Mouse (Mus musculus) common myeloid progenitor, adult 5-6 weeks (primary cell): Measurements from ENCODE around the gene 4931422A03Rik. TPM values are rescaled to one million over a fixed set of nuclear protein-coding genes. Genes with fewer than 3 reads are reported as not detected.

ENCODE experiments used
- ATAC-seq: replicated peaks from 2 replicates; pipeline ENCODE4 v1.8.0; 2016; ENCODE audit warnings: low read depth, mild to moderate bottlenecking, moderate TSS enrichment, inconsistent platforms; ENCODE audit not compliant: poor library complexity, severe bottlenecking
- total RNA-seq: library from RNA; stranded (forward); fragments of 200-1000, 187-1606 nt; gene quantifications from 2 replicates; pipeline ENCODE4 v1.2.3, GENCODE M21; 2017

The 4931422A03Rik gene
- total RNA-seq, 1 experiment from 2014 or later = 0.96 TPM

DNA sequence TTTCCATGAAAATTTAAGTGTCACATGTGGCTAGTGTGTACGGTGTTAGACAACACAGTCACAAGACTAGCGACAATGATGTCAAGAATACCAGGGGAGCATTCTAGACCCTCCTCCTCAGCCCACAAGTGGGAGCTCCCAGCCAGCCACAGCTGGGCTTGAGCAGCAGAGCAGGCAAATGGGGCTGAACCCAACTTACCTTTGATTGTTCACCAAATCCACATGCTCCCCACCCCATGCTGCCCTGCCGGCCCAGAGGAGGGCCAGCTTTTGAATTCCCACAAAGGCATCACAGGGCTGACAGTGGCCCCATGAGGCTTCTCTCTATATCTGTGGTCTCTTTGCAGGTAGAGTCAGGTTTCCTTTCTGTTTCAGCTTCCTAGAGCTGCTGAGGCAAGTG, 87.1 kb downstream of the 4931422A03Rik start:
- no peak for ATAC-seq

DNA sequence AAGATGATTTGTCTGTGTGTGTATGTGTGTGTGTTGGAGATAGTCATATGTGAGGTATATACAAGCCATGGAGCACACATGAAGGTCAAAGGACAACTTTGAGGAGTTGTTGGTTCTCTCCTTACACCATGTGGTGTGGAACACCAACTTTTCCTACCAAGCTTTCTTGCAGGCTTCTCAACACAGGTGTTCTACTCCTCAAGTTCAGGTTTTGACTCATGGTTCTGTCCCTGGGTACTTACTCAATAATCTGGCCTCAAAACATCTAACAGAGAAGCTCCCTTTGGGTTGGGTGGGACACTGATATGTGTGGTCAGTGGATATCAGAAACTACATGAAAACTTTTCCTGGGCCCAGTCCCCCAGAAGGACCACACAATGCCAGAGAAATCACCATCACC, 89.2 kb downstream of the 4931422A03Rik start:
- no peak for ATAC-seq

DNA sequence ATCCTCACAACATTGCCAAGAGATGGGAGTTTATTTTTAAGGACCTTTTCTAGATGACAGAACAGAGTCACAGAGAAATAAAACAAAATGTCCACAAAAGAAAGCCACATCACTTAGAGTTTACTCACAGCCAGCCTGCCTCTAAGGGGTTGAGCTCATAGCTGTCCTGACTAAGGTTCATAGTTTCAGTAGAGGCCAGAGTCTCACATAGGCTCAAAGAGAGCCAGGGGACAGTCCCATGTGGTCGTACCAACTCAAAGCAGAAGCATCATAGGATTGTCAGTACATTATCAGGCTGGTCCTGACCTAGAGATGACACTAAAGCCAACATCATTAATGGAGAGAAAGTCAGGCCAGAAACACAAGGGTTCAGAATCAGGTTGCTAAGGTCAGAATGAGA, 89.6 kb downstream of the 4931422A03Rik start:
- no peak for ATAC-seq

DNA sequence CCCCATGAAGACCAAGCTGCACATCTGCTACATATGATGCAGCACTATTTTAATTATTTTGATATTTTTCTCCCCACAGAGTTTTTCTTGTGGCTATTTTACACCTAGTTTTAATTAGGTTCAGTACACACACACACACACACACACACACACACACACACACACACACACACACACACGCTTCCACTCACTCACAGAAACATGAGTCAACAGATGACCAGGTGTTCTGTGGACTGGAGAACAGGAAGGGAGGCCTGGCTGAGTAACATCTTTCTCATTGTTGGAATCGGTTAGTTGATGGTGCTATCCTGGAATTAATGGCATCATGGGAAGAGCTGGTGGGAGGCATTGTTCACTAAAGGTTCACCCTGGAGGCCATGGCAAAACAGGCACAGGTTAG, 90.5 kb downstream of the 4931422A03Rik start:
- no peak for ATAC-seq

DNA sequence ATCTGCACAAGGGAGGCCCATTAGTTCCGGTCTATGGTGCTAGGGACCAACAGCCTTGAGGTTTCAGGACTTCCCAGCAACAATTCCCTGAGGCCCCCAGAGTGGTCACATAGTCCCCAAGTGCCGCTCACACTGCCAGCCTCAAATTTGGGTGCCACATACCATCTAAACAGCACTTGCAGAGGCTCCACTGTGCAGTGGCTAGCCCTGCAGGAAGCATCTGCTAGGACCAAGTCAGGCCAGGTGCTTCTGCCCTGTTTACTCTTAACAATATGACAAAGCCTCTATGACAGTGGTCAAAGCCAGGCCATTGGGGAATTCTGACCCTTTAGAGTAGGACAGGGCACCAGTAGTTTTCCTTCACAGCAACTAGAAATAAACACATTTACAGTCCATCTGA, 91.5 kb downstream of the 4931422A03Rik start:
- ATAC-seq = no peak

DNA sequence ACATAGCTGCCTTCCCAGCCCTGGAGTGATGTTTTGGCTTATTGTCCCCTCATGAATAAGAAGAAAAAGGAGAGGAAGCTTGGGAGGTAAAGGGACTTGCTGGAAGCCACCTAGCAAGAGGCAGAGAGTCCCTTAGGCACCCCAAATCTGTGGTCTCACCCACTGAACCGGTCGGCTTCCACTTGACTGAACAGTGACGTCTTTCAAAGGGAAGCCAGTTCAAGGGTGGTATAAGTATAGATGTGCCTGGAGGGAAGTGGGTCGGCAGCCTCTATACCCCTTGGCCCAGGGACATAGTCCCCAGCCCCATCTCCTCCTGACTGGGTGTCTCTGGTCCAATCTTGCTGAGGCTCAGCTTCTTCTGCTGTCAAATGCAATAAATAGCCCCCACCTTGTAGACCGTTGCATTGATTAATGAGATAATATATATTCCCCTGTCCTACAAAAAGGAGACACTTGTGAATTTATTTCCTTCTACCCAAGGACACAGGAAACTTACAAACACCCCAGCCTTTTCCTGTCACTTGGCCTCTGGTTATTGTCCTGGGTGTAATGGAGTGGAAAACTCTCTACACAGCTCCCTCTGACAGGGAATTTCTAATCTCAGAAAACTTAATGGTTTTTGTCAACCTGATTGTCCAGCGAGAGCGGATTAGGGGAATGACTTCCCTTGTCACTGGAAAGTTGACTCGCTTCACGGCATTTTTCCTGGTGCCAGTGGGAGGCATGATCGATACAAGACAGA, 92.3 kb downstream of the 4931422A03Rik start:
- no peak for ATAC-seq

DNA sequence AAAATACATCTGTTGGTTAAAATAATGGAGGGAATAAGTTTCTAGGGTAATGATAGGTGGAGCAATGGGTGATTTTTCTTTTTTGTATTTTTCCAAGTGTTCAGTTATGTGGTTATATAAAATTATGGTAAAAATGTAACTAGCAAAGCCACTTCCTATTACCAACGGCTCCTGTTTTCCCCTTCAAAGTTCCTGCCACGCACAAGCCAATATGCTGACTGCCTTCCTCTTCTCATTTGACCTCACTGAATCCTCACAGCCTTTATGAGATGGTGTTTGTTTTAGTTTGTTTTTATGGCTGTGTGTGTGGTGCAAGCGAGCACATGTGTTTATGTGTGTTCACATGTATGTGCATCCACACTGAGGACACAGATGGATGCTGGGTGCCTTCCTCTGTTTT, 93.5 kb downstream of the 4931422A03Rik start:
- ATAC-seq = peak; percentile 43

DNA sequence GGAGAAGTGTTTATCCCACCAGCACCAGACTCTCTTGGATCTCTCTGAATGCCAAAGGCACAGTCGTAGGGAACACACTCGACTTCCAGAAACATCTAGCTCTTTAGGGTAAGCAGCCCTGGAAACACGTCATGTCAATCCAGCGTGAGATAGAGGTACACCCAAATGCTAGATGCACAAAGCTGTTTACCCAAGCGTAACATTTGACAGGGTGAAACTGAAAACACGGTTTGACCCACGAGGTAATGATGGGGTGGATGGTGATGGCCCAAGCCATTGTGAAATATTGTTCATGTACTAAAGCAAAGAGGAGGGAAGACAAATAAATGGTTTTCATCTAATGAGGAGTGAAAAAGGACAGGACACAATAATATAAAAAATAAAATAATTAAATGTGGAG, 93.9 kb downstream of the 4931422A03Rik start:
- 0 out of 2 replicates have a peak, but pooled peaks have one; percentile 20 for ATAC-seq

DNA sequence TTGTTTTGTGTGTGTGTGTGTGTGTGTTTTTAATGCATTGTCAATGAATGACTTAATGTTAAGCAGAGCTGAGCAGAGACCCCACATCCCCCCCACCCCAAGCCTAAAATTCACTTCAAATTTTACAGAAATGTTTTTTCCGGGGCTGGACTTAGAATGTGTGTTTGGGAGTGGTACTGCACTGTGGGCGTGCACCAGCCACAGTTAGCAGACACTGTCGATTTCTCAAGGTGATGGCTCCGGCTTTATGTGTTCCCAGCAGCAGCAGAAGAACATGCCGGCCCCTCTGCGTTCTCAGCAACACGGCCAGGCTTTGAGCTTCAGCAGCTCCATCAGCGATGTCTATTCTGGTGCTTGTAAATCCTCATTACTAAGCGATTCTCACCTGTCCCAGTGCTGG, 95.7 kb downstream of the 4931422A03Rik start:
- peak; percentile 23; the same call in 1 of the 2 replicates for ATAC-seq

DNA sequence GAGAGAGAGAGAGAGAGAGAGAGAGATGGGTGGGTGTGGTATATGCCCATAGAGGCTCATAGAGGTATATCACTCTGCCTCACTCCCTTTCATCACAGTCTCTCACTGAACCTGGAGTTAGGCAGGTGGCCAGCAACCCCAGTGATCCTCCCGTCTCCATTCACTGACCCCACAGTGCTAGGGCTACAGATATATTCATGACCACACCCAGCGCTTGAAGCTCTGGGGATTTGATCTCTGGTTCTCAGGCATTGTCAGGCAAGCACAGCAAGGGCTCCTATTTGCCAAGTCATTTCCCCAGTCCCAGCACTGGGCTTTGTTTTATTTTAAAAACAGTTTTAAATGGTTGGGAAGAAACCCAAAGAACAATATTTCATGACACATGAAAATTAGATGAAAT, 96.1 kb downstream of the 4931422A03Rik start:
- peak; percentile 34; the same call in 1 of the 2 replicates for ATAC-seq

DNA sequence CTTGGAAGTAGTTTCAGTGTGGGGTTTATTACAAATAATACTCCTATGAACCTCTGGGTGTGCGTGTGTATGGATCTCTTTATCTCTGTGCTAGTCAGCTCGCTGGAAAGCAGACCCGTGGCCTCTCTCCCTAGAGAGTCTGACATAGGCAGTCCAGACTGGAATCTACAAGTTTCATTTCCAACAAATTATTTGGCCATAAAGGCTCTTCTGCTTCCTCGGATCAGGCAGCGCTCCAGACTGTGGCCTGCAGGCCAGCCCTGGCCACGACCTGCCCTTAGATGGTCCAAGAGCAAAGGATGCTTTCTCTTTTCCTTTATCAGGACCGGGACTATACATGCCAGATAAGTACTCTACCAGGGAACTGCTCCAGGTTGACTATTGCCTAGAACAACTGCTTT, 96.7 kb downstream of the 4931422A03Rik start:
- ATAC-seq = no peak

DNA sequence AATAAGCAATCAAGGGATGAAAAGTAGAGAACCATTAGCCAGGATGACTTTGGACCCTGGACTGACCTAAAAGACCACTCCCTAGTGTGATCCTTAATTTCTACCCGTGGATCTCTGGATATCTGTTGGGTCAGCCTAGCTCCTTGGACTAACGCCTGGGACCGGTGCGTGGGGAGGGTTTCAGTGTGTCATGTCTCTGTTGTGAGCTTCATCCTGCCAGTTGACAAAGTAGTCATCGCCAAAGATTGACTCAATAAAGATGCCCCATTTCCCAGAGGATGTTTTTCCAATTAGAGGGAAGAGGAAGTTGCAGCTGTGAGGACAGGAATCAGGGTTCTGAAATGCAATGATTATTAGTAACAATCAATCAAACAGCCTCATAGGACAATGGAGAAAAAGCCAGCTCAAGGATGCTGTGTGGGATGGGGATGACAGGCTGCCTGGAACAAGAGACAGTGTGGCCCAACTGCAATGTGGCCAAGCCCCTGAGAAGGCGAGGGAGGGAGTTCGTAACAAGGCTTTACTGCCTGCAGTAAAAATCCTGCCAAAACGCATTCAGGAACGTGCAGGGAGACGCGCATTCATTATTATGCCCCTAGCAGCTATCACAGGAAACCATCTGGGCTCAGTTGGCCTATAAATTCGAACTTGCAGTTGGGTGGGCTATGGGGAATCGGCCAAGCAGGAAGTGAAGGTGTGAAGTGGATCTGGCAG, 97.7 kb downstream of the 4931422A03Rik start:
- ATAC-seq = peak; percentile 24

DNA sequence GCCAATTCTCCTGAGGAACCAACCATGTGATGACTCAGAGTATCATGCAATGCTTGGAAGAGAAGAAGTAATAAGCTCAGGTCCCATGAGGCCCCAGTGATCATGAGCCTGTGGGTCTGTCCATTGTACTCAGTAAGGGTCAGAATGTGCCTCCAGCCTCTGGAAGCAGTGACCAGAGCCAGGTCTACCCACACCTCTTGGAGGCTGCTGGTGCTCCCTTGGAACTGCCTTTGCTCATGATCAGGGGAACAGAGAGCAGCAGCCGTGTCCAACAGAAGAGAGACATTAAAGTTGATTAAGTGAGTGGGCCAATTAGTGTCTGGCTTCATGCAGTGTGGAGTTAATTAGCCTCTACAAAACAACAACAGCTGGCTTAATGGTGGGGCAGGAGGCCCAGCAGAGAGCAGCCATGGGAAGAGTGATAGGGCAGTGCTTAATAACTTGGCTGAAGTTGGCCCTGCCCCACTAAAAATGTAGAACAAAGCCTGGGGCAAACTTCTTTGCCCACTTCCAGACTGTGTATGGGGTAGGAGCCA, 100.5 kb downstream of the 4931422A03Rik start:
- no peak for ATAC-seq

DNA sequence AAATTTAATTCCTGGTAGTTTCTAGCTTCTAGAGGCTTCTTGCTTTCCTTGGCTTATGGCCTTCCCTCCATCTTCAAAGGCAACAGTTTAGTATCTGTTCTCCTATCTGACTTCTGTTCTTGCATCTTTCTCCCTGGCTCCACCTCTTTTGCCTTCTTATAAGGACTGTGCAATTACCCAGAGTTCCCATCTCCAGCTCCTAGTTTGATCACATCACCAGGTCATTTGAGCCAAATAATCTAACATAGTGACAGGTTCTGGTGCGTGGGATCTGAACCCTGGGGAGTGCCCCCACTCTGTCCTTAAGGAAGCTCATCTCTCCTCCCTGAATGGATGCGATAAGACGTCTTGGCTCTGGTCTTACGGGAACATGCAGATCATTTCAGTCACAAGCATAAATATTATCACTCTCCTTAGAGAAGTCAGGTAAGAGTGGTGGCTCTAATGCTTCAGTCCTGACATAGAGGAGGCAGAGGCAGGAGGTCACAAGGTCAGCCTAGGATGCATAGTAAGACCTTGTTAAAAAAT, 101.5 kb downstream of the 4931422A03Rik start:
- no peak for ATAC-seq

DNA sequence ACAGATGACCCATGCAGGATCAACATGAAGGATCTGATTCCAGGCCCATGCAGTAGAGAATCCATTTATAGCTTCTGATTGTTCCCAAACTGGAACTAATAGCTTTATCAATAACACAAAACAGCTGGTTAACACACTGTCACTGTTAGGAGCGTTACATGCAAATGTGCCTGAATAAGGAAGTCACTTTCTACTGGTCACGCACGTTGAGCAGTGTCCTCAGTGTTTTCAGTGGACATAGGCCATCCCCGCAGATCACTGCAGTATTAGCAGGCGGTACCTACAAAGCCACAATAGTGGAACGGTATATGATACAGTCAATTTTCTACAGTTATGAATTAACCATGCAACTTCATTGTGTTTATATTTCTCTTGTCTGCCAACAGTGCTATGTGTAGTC, 108.7 kb downstream of the 4931422A03Rik start:
- no peak for ATAC-seq

DNA sequence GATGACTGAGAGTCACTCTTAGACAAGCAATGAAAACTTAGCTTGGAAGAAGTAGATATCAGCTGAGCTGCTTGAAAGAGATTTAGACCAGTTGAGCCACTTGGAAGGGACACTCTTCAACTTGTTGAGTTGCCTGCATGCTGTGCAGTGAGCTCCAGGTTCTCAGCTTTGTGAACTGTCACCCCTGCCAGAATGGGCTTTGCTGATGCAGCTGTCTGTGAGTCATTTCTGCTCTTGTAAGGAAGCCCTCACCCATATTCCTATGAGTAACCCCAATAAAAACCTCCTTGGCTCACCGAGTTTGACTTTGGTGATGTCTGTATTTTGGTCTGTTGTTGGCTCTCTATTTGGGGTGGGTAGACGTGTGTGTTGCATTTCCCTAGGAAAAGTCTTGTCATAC, 109.8 kb downstream of the 4931422A03Rik start:
- ATAC-seq = no peak

DNA sequence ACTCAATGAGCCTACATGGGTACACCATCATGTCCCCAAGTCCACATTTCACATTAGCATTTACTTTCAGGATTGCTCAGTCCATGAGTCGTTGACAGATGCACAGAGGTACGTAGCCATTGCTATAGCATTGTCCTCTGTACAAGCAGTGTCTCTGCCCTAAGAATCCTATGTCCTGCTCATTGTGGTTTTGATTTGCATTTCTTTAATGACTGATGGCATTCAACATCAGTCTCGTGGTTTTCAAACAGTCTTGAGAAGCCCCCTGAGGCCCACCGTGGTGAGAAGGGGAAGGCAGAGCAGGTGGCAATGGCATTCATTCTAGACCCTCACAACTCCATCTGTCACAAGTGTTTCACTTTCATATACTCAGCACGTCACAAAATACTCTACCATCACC, 110.8 kb downstream of the 4931422A03Rik start:
- no peak for ATAC-seq
